Mouse (Mus musculus) spleen, adult 2 months (tissue): Measurements from ENCODE around the gene Ttll8.

ENCODE experiments used
- CTCF ChIP-seq: fragments of 200-500 bp; IDR thresholded peaks from 2 replicates; pipeline ENCODE4 v1.5.1; 2011; ENCODE audit warnings: mild to moderate bottlenecking, inconsistent platforms; ENCODE audit not compliant: insufficient read depth, insufficient read length, insufficient replicate concordance; ENCODE audit errors: extremely low read depth
- POLR2A ChIP-seq: fragments of 200-500 bp; IDR thresholded peaks from 2 replicates; pipeline ENCODE4 v1.6.1; 2011; ENCODE audit warnings: low read depth, low read length, inconsistent platforms

- TF ChIP-seq POLR2A (no peak), CTCF (no peak)
Measured at GRCm38 (mm10) chr15:88896341-88896980, 57.8 kb downstream of the Ttll8 start.
